Mouse (Mus musculus) bone marrow, adult 2 months (tissue): Measurements from ENCODE around the gene Hdgf.
A peak's percentile ranks its signal among the peaks of the same experiment; 100 is the strongest.

Experiments
- CTCF ChIP-seq: fragments of 200-500 bp; IDR thresholded peaks from 2 replicates; pipeline ENCODE4 v1.5.1; 2011; ENCODE audit warnings: low read length, control low read depth; ENCODE audit not compliant: control insufficient read depth, insufficient read depth
- POLR2A ChIP-seq: fragments of 200-500 bp; IDR thresholded peaks from 2 replicates; pipeline ENCODE4 v1.6.1; 2011; ENCODE audit warnings: low read depth, mild to moderate bottlenecking, control low read depth, low read length, borderline replicate concordance; ENCODE audit not compliant: control insufficient read depth

GRCm38 (mm10) chr3:87935776-87936175, 29.7 kb downstream of the Hdgf start:
- peak; percentile 89 for TF ChIP-seq CTCF
- no peak for TF ChIP-seq POLR2A
